Mouse (Mus musculus): ENCODE results near the gene Card10. TPM values are rescaled to one million over a fixed set of nuclear protein-coding genes. Genes with fewer than 3 reads are reported as not detected.

The Card10 gene
- polyA plus RNA-seq, 1 experiment, result 13.0 TPM

DNA sequence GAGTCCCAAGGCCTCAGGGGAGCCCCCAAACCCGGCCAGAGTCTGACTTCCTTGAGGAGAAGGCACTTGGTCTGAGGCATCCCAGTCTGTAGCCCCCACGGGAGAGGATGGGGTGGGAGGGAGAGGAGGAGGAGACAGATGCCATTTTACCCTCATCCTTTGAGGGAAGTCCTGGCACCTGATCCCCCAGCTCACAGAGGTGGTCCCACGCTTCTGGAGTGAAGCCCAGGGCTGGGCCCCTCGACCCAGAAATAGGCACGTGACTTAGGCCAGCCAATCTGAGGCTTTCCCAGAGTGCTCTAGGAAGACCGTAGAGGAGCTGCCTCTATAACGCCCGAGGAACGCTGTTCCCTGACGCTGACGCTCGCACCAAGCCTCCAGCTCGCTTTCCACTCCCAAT is 41.7 kb downstream of the Card10 start:
- Histone ChIP-seq H3K4me1 (replicated peaks; ENCODE audit: control insufficient read depth, insufficient read depth, low read length) (no peaks in the 10 kb centered on the region), H3K36me3 (ENCODE audit: control insufficient read depth, insufficient read depth, low read length) (no peaks in the 10 kb centered on the region; the same call in 1 of the 2 replicates), H3K27ac (ENCODE audit: control insufficient read depth, insufficient read depth, low read length) (no peak overlapping the region), H3K27me3 (ENCODE audit: control insufficient read depth, insufficient read depth, low read length) (no peaks in the 10 kb centered on the region), H3K4me3 (ENCODE audit: control insufficient read depth, insufficient read depth, low read length) (no peak overlapping the region)
- WGBS, result 96% methylated on average over 13 of the region's 13 CpGs
- TF ChIP-seq POLR2A (IDR thresholded peaks at IDR 0.05; ENCODE audit: control insufficient read depth, extremely low read depth, insufficient read depth, low read length, poor library complexity), result no peak
- no peak for TF ChIP-seq CTCF (IDR thresholded peaks at IDR 0.05; ENCODE audit: borderline replicate concordance, control insufficient read depth, extremely low read depth, insufficient read depth, low read length, poor library complexity)
- no peak for DNase-seq

DNA sequence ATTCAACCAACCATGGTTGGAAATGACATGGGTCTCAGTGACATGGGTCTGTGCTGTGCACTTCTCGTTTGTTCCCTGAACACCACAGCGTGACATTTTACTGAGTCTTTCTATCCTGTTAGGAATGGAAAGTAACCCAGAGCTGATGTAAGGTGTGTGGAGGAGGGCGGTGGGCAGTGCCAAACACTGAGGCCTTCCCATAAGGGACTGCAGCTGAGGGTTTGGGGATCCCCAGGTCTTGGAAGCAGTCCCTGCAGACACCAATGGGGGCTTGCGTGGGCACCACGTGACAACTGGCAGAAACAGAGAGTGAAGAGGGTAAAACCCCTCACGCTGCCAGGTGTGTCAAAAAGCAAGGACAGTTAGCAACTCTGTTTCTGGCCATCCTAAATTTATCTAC is 44.7 kb downstream of the Card10 start:
- H3K4me3 ChIP-seq (ENCODE audit: control insufficient read depth, insufficient read depth, low read length), result no peak overlapping the region
- no peaks in the 10 kb centered on the region for H3K27me3 ChIP-seq (ENCODE audit: control insufficient read depth, insufficient read depth, low read length)
- TF ChIP-seq POLR2A (IDR thresholded peaks at IDR 0.05; ENCODE audit: control insufficient read depth, extremely low read depth, insufficient read depth, low read length, poor library complexity) (no peak), CTCF (IDR thresholded peaks at IDR 0.05; ENCODE audit: borderline replicate concordance, control insufficient read depth, extremely low read depth, insufficient read depth, low read length, poor library complexity) (no peak)
- no peaks in the 10 kb centered on the region for H3K4me1 ChIP-seq (replicated peaks; ENCODE audit: control insufficient read depth, insufficient read depth, low read length)
- no peak overlapping the region for H3K27ac ChIP-seq (ENCODE audit: control insufficient read depth, insufficient read depth, low read length)
- H3K36me3 ChIP-seq (ENCODE audit: control insufficient read depth, insufficient read depth, low read length), result no peaks in the 10 kb centered on the region
- no peak for DNase-seq
- WGBS, result 92% methylated on average over 6 of the region's 6 CpGs

DNA sequence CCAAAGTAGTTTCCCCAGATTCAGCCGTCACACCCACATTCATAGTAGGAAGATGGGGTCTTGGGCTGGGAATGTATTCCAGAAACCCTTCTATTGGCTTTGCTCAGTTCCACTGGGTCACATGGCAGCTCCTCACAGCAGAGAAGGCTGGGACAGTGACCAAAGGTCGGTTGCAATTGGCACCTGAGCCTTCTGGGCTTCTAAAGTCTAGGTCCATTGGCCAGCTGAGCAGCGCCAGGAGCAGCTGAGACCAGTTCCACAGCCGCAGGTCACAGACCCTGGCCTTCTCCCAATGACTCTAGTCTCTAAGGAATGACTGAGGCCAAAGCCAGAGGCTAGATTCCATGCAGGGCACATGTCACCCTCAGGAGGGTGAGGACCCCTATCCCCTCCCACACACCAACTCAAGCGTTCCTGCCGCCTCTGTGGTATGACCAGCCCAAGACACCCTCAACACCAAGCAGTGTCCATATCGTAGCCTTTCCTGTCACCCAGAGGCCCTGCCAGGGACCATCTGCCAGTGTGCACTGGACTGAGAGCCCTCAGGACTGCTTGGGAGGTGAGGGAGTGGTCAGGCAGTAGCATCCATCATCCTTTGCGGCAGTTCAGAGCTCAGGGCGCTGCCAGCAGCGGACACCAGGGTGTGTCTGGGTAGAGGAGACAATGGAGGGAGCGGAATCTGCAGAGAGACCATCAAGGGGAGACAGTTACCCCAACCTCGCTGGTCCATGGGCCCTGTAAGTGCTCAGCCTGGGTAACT is 46.7 kb downstream of the Card10 start:
- no peak overlapping the region for H3K27ac ChIP-seq (ENCODE audit: control insufficient read depth, insufficient read depth, low read length)
- H3K27me3 ChIP-seq (ENCODE audit: control insufficient read depth, insufficient read depth, low read length), result no peaks in the 10 kb centered on the region
- TF ChIP-seq POLR2A (IDR thresholded peaks at IDR 0.05; ENCODE audit: control insufficient read depth, extremely low read depth, insufficient read depth, low read length, poor library complexity), result no peak
- no peak for TF ChIP-seq CTCF (IDR thresholded peaks at IDR 0.05; ENCODE audit: borderline replicate concordance, control insufficient read depth, extremely low read depth, insufficient read depth, low read length, poor library complexity)
- H3K36me3 ChIP-seq (ENCODE audit: control insufficient read depth, insufficient read depth, low read length), result no peaks in the 10 kb centered on the region
- WGBS, result 95% methylated on average over 12 of the region's 12 CpGs
- H3K4me1 ChIP-seq (replicated peaks; ENCODE audit: control insufficient read depth, insufficient read depth, low read length), result no peaks in the 10 kb centered on the region
- DNase-seq, result no peak
- H3K4me3 ChIP-seq (ENCODE audit: control insufficient read depth, insufficient read depth, low read length), result no peak overlapping the region

DNA sequence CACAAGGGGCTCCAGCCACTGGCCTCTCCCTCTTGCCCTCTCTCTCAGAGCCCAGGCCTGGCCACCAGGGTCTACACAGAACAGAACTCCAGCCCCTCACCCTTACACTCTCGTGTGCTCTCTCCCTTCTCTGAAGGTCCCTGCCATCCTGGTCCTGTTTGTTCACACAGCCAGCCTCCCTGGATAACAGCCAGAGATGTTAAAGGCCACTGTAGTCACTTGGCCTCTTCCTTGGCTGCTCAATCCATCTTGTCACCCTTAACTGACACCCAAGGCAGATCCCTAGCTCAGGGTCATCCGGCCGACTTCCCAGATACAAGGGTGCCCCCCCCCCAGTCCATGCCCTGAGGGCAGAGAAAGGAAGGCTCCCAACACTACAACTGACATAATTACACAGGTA is 47.6 kb downstream of the Card10 start:
- Histone ChIP-seq H3K4me3 (ENCODE audit: control insufficient read depth, insufficient read depth, low read length) (no peak overlapping the region), H3K4me1 (replicated peaks; ENCODE audit: control insufficient read depth, insufficient read depth, low read length) (peaks cover 8% of the 10 kb centered on the region), H3K36me3 (ENCODE audit: control insufficient read depth, insufficient read depth, low read length) (no peaks in the 10 kb centered on the region), H3K27ac (ENCODE audit: control insufficient read depth, insufficient read depth, low read length) (no peak overlapping the region), H3K27me3 (ENCODE audit: control insufficient read depth, insufficient read depth, low read length) (no peaks in the 10 kb centered on the region)
- 76% methylated on average over 3 of the region's 3 CpGs for WGBS
- no peak for TF ChIP-seq POLR2A (IDR thresholded peaks at IDR 0.05; ENCODE audit: control insufficient read depth, extremely low read depth, insufficient read depth, low read length, poor library complexity)
- no peak for TF ChIP-seq CTCF (IDR thresholded peaks at IDR 0.05; ENCODE audit: borderline replicate concordance, control insufficient read depth, extremely low read depth, insufficient read depth, low read length, poor library complexity)
- no peak for DNase-seq

DNA sequence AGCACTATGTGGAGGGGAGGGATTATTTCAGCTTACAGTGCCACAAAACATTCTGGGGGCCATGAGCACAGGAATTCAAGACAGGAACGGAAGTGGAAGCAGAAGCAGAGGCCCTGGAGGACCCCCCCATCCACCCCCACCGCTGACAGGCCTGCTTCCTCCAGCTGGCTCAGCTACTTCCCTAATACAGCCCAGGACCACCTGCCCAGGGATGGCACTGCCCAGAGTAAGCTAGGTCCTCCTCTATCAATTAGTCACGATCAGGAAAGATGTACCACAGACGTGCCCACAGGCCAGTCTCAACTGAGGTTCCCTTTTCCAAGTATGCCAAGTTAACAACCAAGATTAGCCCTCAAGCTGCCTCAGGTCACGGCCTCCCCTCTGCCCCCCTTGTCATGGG is 48.7 kb downstream of the Card10 start:
- no peak for TF ChIP-seq CTCF (IDR thresholded peaks at IDR 0.05; ENCODE audit: borderline replicate concordance, control insufficient read depth, extremely low read depth, insufficient read depth, low read length, poor library complexity)
- no peak for TF ChIP-seq POLR2A (IDR thresholded peaks at IDR 0.05; ENCODE audit: control insufficient read depth, extremely low read depth, insufficient read depth, low read length, poor library complexity)
- Histone ChIP-seq H3K36me3 (ENCODE audit: control insufficient read depth, insufficient read depth, low read length) (no peaks in the 10 kb centered on the region), H3K27me3 (ENCODE audit: control insufficient read depth, insufficient read depth, low read length) (no peaks in the 10 kb centered on the region), H3K4me1 (replicated peaks; ENCODE audit: control insufficient read depth, insufficient read depth, low read length) (peaks cover 8% of the 10 kb centered on the region), H3K4me3 (ENCODE audit: control insufficient read depth, insufficient read depth, low read length) (no peak overlapping the region), H3K27ac (ENCODE audit: control insufficient read depth, insufficient read depth, low read length) (no peak overlapping the region)
- 45% methylated on average over 5 of the region's 5 CpGs for WGBS
- DNase-seq, result no peak

DNA sequence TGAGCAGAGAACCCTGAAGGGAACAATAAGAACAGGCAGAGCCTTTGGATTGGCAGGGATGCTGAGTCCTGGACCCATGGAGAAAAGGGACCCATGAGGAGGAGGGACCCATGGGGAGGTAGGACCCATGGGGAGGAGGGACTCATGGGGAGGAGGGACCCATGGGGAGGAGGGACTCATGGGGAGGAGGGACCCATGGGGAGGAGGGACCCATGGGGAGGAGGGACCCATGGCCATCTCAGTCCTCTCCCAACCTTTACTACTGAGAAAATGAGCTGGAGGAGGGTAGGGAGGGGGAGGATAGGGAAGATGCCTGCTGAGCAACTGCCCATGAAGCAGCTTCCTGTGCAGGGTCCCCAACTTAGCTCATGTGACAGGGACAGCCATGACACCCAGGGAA is 49.9 kb downstream of the Card10 start:
- no peak overlapping the region for H3K4me3 ChIP-seq (ENCODE audit: control insufficient read depth, insufficient read depth, low read length)
- TF ChIP-seq CTCF (IDR thresholded peaks at IDR 0.05; ENCODE audit: borderline replicate concordance, control insufficient read depth, extremely low read depth, insufficient read depth, low read length, poor library complexity) (no peak), POLR2A (IDR thresholded peaks at IDR 0.05; ENCODE audit: control insufficient read depth, extremely low read depth, insufficient read depth, low read length, poor library complexity) (no peak)

More for the DNA sequence above, 49.9 kb downstream of the Card10 start:
- Histone ChIP-seq H3K36me3 (ENCODE audit: control insufficient read depth, insufficient read depth, low read length) (no peaks in the 10 kb centered on the region), H3K4me1 (replicated peaks; ENCODE audit: control insufficient read depth, insufficient read depth, low read length) (peaks cover 8% of the 10 kb centered on the region), H3K27ac (ENCODE audit: control insufficient read depth, insufficient read depth, low read length) (no peak overlapping the region), H3K27me3 (ENCODE audit: control insufficient read depth, insufficient read depth, low read length) (no peaks in the 10 kb centered on the region)
- DNase-seq, result no peak
